ENCODE assay signal across 19 mouse cellular contexts in genomic region chr4:133253412-133253811, GRCm38 (mm10). TPM values are rescaled to one million over a fixed set of nuclear protein-coding genes. Genes with fewer than 3 reads are reported as not detected.
DNase-seq lines count a peak whose midpoint lies in the region; ATAC-seq and TF ChIP-seq lines count a peak whose summit lies in the region.
"Had no signal": no experiment of that assay in that cellular context is flagged by ENCODE, and none has a peak within 500 bp of the region (broad histone marks: within the 10 kb centered on the region; RNA-seq: fewer than 3 reads in every experiment).

No protein-coding gene starts in this region.

- H3K9me3 ChIP-seq in kidney, embryonic 15.5 days (replicated peaks): no peaks in the 10 kb centered on the region
- H3K9me3 ChIP-seq in midbrain, embryonic 11.5 days (ENCODE audit: control insufficient read depth, low read length): no peaks in the 10 kb centered on the region
- H3K9me3 ChIP-seq in midbrain, embryonic 10.5 days (replicated peaks): no peaks in the 10 kb centered on the region
- no peaks in the 10 kb centered on the region for H3K9me3 ChIP-seq in stomach, postnatal 0 days (ENCODE audit: control insufficient read depth, low read length)
- H3K9me3 ChIP-seq: embryonic facial prominence, embryonic 12.5 days; forebrain, embryonic 12.5 days; hindbrain, embryonic 13.5 days; midbrain, embryonic 12.5 days had no signal

- peak; percentile 33 for DNase-seq in cerebellum, adult 9-11 months
- DNase-seq in cerebellum, postnatal 4 days (ENCODE audit: low spot score in 2 of 2): no peak
- no peak for DNase-seq in kidney, adult 9 months
- DNase-seq in midbrain, embryonic 11.5 days (ENCODE audit: low spot score, missing footprints): peak; percentile 80
- no peak for DNase-seq in midbrain, embryonic 10.5 days (ENCODE audit: low spot score)
- no peak for DNase-seq in stomach, postnatal 0 days (ENCODE audit: low spot score)
- DNase-seq: adrenal gland, adult 8-10 months; layer of hippocampus, postnatal 36 days; right cerebral cortex, postnatal 14 days; thymus, postnatal 14 days had no signal

- no peak overlapping the region for H3K9ac ChIP-seq in kidney, embryonic 15.5 days
- H3K9ac ChIP-seq in midbrain, embryonic 11.5 days (ENCODE audit: low read length): no peak overlapping the region
- no peak overlapping the region for H3K9ac ChIP-seq in stomach, postnatal 0 days (ENCODE audit: low read length)
- H3K9ac ChIP-seq: embryonic facial prominence, embryonic 12.5 days; forebrain, embryonic 12.5 days; hindbrain, embryonic 13.5 days; midbrain, embryonic 12.5 days had no signal

- ATAC-seq in kidney, embryonic 15.5 days (replicated peaks; ENCODE audit: low FRiP score): 0 out of 2 replicates have a peak, but pooled peaks have one; percentile 31
- ATAC-seq in midbrain, embryonic 11.5 days (ENCODE audit: low FRiP score): no peak
- ATAC-seq in stomach, postnatal 0 days (ENCODE audit: low FRiP score, low TSS enrichment): no peak
- ATAC-seq: inflammation-experienced regulatory T-cells, adult 6 months had no signal

- TF ChIP-seq EP300 in stomach, postnatal 0 days (optimal IDR thresholded peaks at IDR 0.05): no peak

- WGBS in kidney, embryonic 15.5 days: 28% methylated on average over 12 of the region's 12 CpGs
- WGBS in midbrain, embryonic 11.5 days: 83% methylated on average over 12 of the region's 12 CpGs
- 88% methylated on average over 12 of the region's 12 CpGs for WGBS in midbrain, embryonic 10.5 days
- WGBS in stomach, postnatal 0 days: 76% methylated on average over 12 of the region's 12 CpGs

- H3K36me3 ChIP-seq in kidney, embryonic 15.5 days: no peaks in the 10 kb centered on the region
- no peaks in the 10 kb centered on the region for H3K36me3 ChIP-seq in midbrain, embryonic 11.5 days (ENCODE audit: control insufficient read depth, insufficient read depth, low read length)
- no peaks in the 10 kb centered on the region for H3K36me3 ChIP-seq in midbrain, embryonic 10.5 days
- H3K36me3 ChIP-seq in stomach, postnatal 0 days (ENCODE audit: control insufficient read depth, insufficient read depth, low read length): no peaks in the 10 kb centered on the region
- H3K36me3 ChIP-seq: embryonic facial prominence, embryonic 12.5 days; forebrain, embryonic 12.5 days; hindbrain, embryonic 13.5 days; midbrain, embryonic 12.5 days had no signal

- H3K27me3 ChIP-seq in kidney, embryonic 15.5 days: peaks cover 75% of the 10 kb centered on the region
- H3K27me3 ChIP-seq in midbrain, embryonic 11.5 days (ENCODE audit: control insufficient read depth, insufficient read depth, low read length): peaks cover 43% of the 10 kb centered on the region
- peaks cover 100% of the 10 kb centered on the region for H3K27me3 ChIP-seq in midbrain, embryonic 10.5 days (ENCODE audit: low read depth, poor library complexity, severe bottlenecking)
- no peaks in the 10 kb centered on the region for H3K27me3 ChIP-seq in stomach, postnatal 0 days (ENCODE audit: control insufficient read depth, insufficient read depth, low read length)

- peak overlapping the region; percentile 33; the same call in 1 of the 2 replicates for H3K27ac ChIP-seq in kidney, embryonic 15.5 days
- H3K27ac ChIP-seq in midbrain, embryonic 11.5 days (ENCODE audit: low read depth, low read length): no peak overlapping the region
- H3K27ac ChIP-seq in midbrain, embryonic 10.5 days (replicated peaks): no peak overlapping the region
- peak overlapping the region; percentile 49; the same call in 1 of the 2 replicates for H3K27ac ChIP-seq in stomach, postnatal 0 days (replicated peaks)
- H3K27ac ChIP-seq: embryonic facial prominence, embryonic 12.5 days; forebrain, embryonic 12.5 days; hindbrain, embryonic 13.5 days; layer of hippocampus, adult 2 months; midbrain, embryonic 12.5 days had no signal

- no peak for TF ChIP-seq CTCF in stomach, postnatal 0 days (IDR thresholded peaks at IDR 0.05; ENCODE audit: low read depth)

- H3K4me3 ChIP-seq in kidney, embryonic 15.5 days (replicated peaks): no peak overlapping the region
- no peak overlapping the region for H3K4me3 ChIP-seq in midbrain, embryonic 11.5 days (ENCODE audit: low read depth, low read length)
- no peak overlapping the region for H3K4me3 ChIP-seq in midbrain, embryonic 10.5 days
- H3K4me3 ChIP-seq in stomach, postnatal 0 days (ENCODE audit: low read depth, low read length): no peak overlapping the region
- H3K4me3 ChIP-seq: embryonic facial prominence, embryonic 12.5 days; forebrain, embryonic 12.5 days; hindbrain, embryonic 13.5 days; layer of hippocampus, adult 2 months; midbrain, embryonic 12.5 days had no signal

- no peak overlapping the region for H3K4me2 ChIP-seq in kidney, embryonic 15.5 days
- no peak overlapping the region for H3K4me2 ChIP-seq in midbrain, embryonic 11.5 days
- no peak overlapping the region for H3K4me2 ChIP-seq in stomach, postnatal 0 days (replicated peaks; ENCODE audit: low read depth)
- H3K4me2 ChIP-seq: embryonic facial prominence, embryonic 12.5 days; forebrain, embryonic 12.5 days; hindbrain, embryonic 13.5 days; midbrain, embryonic 12.5 days had no signal

- H3K4me1 ChIP-seq in kidney, embryonic 15.5 days: peaks cover 49% of the 10 kb centered on the region
- H3K4me1 ChIP-seq in midbrain, embryonic 11.5 days (ENCODE audit: control insufficient read depth, insufficient read depth, low read length): peaks cover 10% of the 10 kb centered on the region
- peaks cover 27% of the 10 kb centered on the region for H3K4me1 ChIP-seq in midbrain, embryonic 10.5 days
- no peaks in the 10 kb centered on the region for H3K4me1 ChIP-seq in stomach, postnatal 0 days (replicated peaks; ENCODE audit: control insufficient read depth, insufficient read depth)

RNA-seq across cellular contexts. Expression of gene Sytl1, which starts 9.5 kb away (rescaled TPM):
- polyA plus RNA-seq in kidney, embryonic 15.5 days (2015; fragmentation: Nextera tagmentation; extraction: Ambion mirVana): 0.96 and 1.8 TPM in 2 replicates
- 0.37 and 0.83 TPM in 2 replicates for polyA plus RNA-seq in midbrain, embryonic 11.5 days (2014; fragmentation: Nextera tagmentation; extraction: Ambion mirVana)
- polyA plus RNA-seq in midbrain, embryonic 10.5 days (2016; fragmentation: Nextera tagmentation; extraction: Ambion mirVana): 1.3 and 1.5 TPM in 2 replicates
- 93.5 and 109 TPM in 2 replicates for polyA plus RNA-seq in stomach, postnatal 0 days (2015; fragmentation: Nextera tagmentation; extraction: Ambion mirVana)

RNA-seq across cellular contexts. Expression of gene Map3k6, which starts 12.8 kb away (rescaled TPM):
- polyA plus RNA-seq in kidney, embryonic 15.5 days (2015; fragmentation: Nextera tagmentation; extraction: Ambion mirVana): 4.0 and 4.3 TPM in 2 replicates
- polyA plus RNA-seq in midbrain, embryonic 11.5 days (2014; fragmentation: Nextera tagmentation; extraction: Ambion mirVana): 1.3 and 2.0 TPM in 2 replicates
- 2.6 and 3.0 TPM in 2 replicates for polyA plus RNA-seq in midbrain, embryonic 10.5 days (2016; fragmentation: Nextera tagmentation; extraction: Ambion mirVana)
- 17.6 and 21.5 TPM in 2 replicates for polyA plus RNA-seq in stomach, postnatal 0 days (2015; fragmentation: Nextera tagmentation; extraction: Ambion mirVana)

RNA-seq across cellular contexts. Expression of gene Tmem222, which starts 24.2 kb away (rescaled TPM):
- 77.3 and 85.7 TPM in 2 replicates for polyA plus RNA-seq in kidney, embryonic 15.5 days (2015; fragmentation: Nextera tagmentation; extraction: Ambion mirVana)
- 71.2 and 82.0 TPM in 2 replicates for polyA plus RNA-seq in midbrain, embryonic 11.5 days (2014; fragmentation: Nextera tagmentation; extraction: Ambion mirVana)
- polyA plus RNA-seq in midbrain, embryonic 10.5 days (2016; fragmentation: Nextera tagmentation; extraction: Ambion mirVana): 91.9 and 92.2 TPM in 2 replicates
- 51.4 and 53.9 TPM in 2 replicates for polyA plus RNA-seq in stomach, postnatal 0 days (2015; fragmentation: Nextera tagmentation; extraction: Ambion mirVana)

RNA-seq across cellular contexts. Expression of gene Gpr3, which starts 41.1 kb away (rescaled TPM):
- polyA plus RNA-seq in kidney, embryonic 15.5 days (2015; fragmentation: Nextera tagmentation; extraction: Ambion mirVana): 0.09 and 0.12 TPM in 2 replicates
- polyA plus RNA-seq in midbrain, embryonic 11.5 days (2014; fragmentation: Nextera tagmentation; extraction: Ambion mirVana): 0.10 and 0.55 TPM in 2 replicates
- 0.17 and 0.35 TPM in 2 replicates for polyA plus RNA-seq in midbrain, embryonic 10.5 days (2016; fragmentation: Nextera tagmentation; extraction: Ambion mirVana)
- polyA plus RNA-seq in stomach, postnatal 0 days (2015; fragmentation: Nextera tagmentation; extraction: Ambion mirVana): 0.11 and 0.19 TPM in 2 replicates
- polyA plus RNA-seq: embryonic facial prominence, embryonic 12.5 days; inflammation-experienced regulatory T-cells, adult 6 months; liver, adult 2 months; liver, embryonic 16.5 days had no signal

RNA-seq across cellular contexts. Expression of gene Cd164l2, which starts 41.5 kb away (rescaled TPM):
- polyA plus RNA-seq in kidney, embryonic 15.5 days (2015; fragmentation: Nextera tagmentation; extraction: Ambion mirVana): 7.8 and 8.2 TPM in 2 replicates
- 0.23 and 0.47 TPM in 2 replicates for polyA plus RNA-seq in midbrain, embryonic 11.5 days (2014; fragmentation: Nextera tagmentation; extraction: Ambion mirVana)
- polyA plus RNA-seq in midbrain, embryonic 10.5 days (2016; fragmentation: Nextera tagmentation; extraction: Ambion mirVana): 0.99 and 1.7 TPM in 2 replicates
- 5.3 and 6.5 TPM in 2 replicates for polyA plus RNA-seq in stomach, postnatal 0 days (2015; fragmentation: Nextera tagmentation; extraction: Ambion mirVana)
- polyA plus RNA-seq: inflammation-experienced regulatory T-cells, adult 6 months; liver, adult 2 months had no signal

Comparison
In these comparisons a context has a peak if more than half of its experiments do, and no peak if none do; other contexts are left out.
1. DNase-seq: peak in cerebellum, adult 9-11 months (single experiment) and midbrain, embryonic 11.5 days (single experiment); none in cerebellum, postnatal 4 days (0 of 2), kidney, adult 9 months (single experiment), midbrain, embryonic 10.5 days (single experiment) and stomach, postnatal 0 days (single experiment).
2. H3K27ac ChIP-seq: peak in kidney, embryonic 15.5 days (single experiment) and stomach, postnatal 0 days (single experiment); none in midbrain, embryonic 11.5 days (single experiment) and midbrain, embryonic 10.5 days (single experiment).
3. RNA of gene Sytl1, which starts 9.5 kb away (polyA plus RNA-seq): 93.5 to 109 TPM in stomach, postnatal 0 days; 1.3 to 1.5 TPM in midbrain, embryonic 10.5 days, 0.96 to 1.8 TPM in kidney, embryonic 15.5 days and 0.37 to 0.83 TPM in midbrain, embryonic 11.5 days; every median in the first group is over 10 times any median in the second.